Comparison of ENCODE assay signal across 43 mouse cellular contexts in the genomic region with DNA sequence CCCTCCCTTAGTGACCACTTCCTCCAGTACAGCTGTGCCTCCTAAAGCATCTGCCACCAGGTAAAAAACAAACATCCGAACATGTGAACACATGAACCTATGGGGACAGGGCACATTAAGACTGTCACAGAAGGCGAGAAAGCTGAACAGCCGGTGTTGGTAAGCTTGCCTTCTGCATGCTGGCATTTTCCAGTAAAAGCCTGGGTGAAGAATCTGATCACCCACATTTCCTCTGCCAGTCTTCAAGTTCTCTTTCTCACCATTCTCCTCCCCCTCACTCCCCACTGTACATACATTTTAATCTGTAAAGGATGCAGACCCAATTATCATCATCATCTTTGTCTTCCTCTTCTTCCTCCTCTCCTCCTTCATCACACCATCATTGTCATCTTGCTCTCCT. TPM values are rescaled to one million over a fixed set of nuclear protein-coding genes. Genes with fewer than 3 reads are reported as not detected.
DNase-seq lines count a peak whose midpoint lies in the region; ATAC-seq and TF ChIP-seq lines count a peak whose summit lies in the region.
"Had no signal": no experiment of that assay in that cellular context is flagged by ENCODE, and none has a peak within 500 bp of the region (broad histone marks: within the 10 kb centered on the region; RNA-seq: fewer than 3 reads in every experiment).

No protein-coding gene starts in this region.

- H3K27me3 ChIP-seq in heart, embryonic 11.5 days (ENCODE audit: control insufficient read depth, insufficient read depth, low read length), result no peaks in the 10 kb centered on the region
- no peaks in the 10 kb centered on the region for H3K27me3 ChIP-seq in kidney, embryonic 15.5 days
- H3K27me3 ChIP-seq: forebrain, embryonic 13.5 days; hindbrain, embryonic 12.5 days; intestine, embryonic 15.5 days; liver, embryonic 12.5 days; stomach, embryonic 15.5 days had no signal

- peak; percentile 7 to 10 for DNase-seq in left cerebral cortex, adult 2 months (ENCODE audit: extremely low spot score in 1 of 2, low spot score in 2 of 2)
- DNase-seq in left cerebral cortex, postnatal 10 days (ENCODE audit: extremely low spot score in 1 of 2, low spot score in 2 of 2), result no peak
- peak; percentile 9 to 52 for DNase-seq in layer of hippocampus, adult 18-20 months (ENCODE audit: low spot score in 2 of 2)
- DNase-seq in layer of hippocampus, adult 9-11 months, result peak; percentile 15
- peak; percentile 5 to 18 for DNase-seq in left cerebral cortex, postnatal 36 days (ENCODE audit: low spot score in 2 of 2)
- DNase-seq: adrenal gland, adult 2 months; adrenal gland, postnatal 36 days; cerebellum, adult 11 months; cerebellum, adult 9-10 months; cerebellum, postnatal 36 days; gastrocnemius, postnatal 14 days; heart, adult 11 months; heart, postnatal 36 days; kidney, adult 2 months; liver, postnatal 0 days; lung, postnatal 36 days; thymus, postnatal 14 days had no signal

- TF ChIP-seq CTCF in left cerebral cortex, adult 2 months (IDR thresholded peaks at IDR 0.05), result no peak

- H3K27ac ChIP-seq in left cerebral cortex, adult 2 months, result no peak overlapping the region
- H3K27ac ChIP-seq in heart, embryonic 11.5 days (ENCODE audit: low read depth, low read length), result no peak overlapping the region
- no peak overlapping the region for H3K27ac ChIP-seq in kidney, embryonic 15.5 days
- H3K27ac ChIP-seq: forebrain, embryonic 13.5 days; heart, embryonic 10.5 days; hindbrain, embryonic 12.5 days; hindbrain, postnatal 0 days; intestine, embryonic 15.5 days; kidney, postnatal 0 days; liver, embryonic 12.5 days; stomach, embryonic 15.5 days had no signal

- H3K4me1 ChIP-seq in heart, embryonic 11.5 days (ENCODE audit: control insufficient read depth, insufficient read depth, low read length), result no peaks in the 10 kb centered on the region
- no peaks in the 10 kb centered on the region for H3K4me1 ChIP-seq in kidney, embryonic 15.5 days
- H3K4me1 ChIP-seq: forebrain, embryonic 13.5 days; heart, embryonic 10.5 days; hindbrain, embryonic 12.5 days; intestine, embryonic 15.5 days; liver, embryonic 12.5 days; stomach, embryonic 15.5 days had no signal

- no peaks in the 10 kb centered on the region for H3K9me3 ChIP-seq in heart, embryonic 11.5 days (replicated peaks; ENCODE audit: control insufficient read depth, low read length)
- H3K9me3 ChIP-seq in kidney, embryonic 15.5 days (replicated peaks), result no peaks in the 10 kb centered on the region
- H3K9me3 ChIP-seq: forebrain, embryonic 13.5 days; heart, embryonic 10.5 days; hindbrain, embryonic 12.5 days; intestine, embryonic 15.5 days; liver, embryonic 12.5 days; stomach, embryonic 15.5 days had no signal

- WGBS in heart, embryonic 11.5 days (ENCODE audit: insufficient replicate concordance), result 74% methylated on average over 3 of the region's 3 CpGs
- 87% methylated on average over 3 of the region's 3 CpGs for WGBS in kidney, embryonic 15.5 days

- ATAC-seq in heart, embryonic 11.5 days (replicated peaks; ENCODE audit: insufficient number of reproducible peaks, low FRiP score, low TSS enrichment), result no peak
- ATAC-seq in kidney, embryonic 15.5 days (replicated peaks; ENCODE audit: low FRiP score), result no peak
- ATAC-seq: activated CD4-positive, CD25-positive, alpha-beta regulatory T cell, adult 4 months; forebrain, embryonic 13.5 days; hindbrain, postnatal 0 days; intestine, embryonic 15.5 days; liver, embryonic 12.5 days; liver, postnatal 0 days; midbrain, embryonic 16.5 days had no signal

- no peak overlapping the region for H3K9ac ChIP-seq in heart, embryonic 11.5 days (ENCODE audit: low read depth, low read length)
- H3K9ac ChIP-seq in kidney, embryonic 15.5 days, result no peak overlapping the region
- H3K9ac ChIP-seq: forebrain, embryonic 13.5 days; hindbrain, embryonic 12.5 days; intestine, embryonic 15.5 days; liver, embryonic 12.5 days; liver, postnatal 0 days; stomach, embryonic 15.5 days had no signal

- no peaks in the 10 kb centered on the region for H3K36me3 ChIP-seq in heart, embryonic 11.5 days (ENCODE audit: control insufficient read depth, insufficient read depth, low read length)
- no peaks in the 10 kb centered on the region for H3K36me3 ChIP-seq in kidney, embryonic 15.5 days
- H3K36me3 ChIP-seq: heart, embryonic 10.5 days; hindbrain, embryonic 12.5 days; intestine, embryonic 15.5 days; liver, embryonic 12.5 days; stomach, embryonic 15.5 days had no signal

- no peak overlapping the region for H3K4me2 ChIP-seq in heart, embryonic 11.5 days
- H3K4me2 ChIP-seq in kidney, embryonic 15.5 days, result no peak overlapping the region
- H3K4me2 ChIP-seq: forebrain, embryonic 13.5 days; hindbrain, embryonic 12.5 days; intestine, embryonic 15.5 days; liver, embryonic 12.5 days; midbrain, embryonic 11.5 days; stomach, embryonic 15.5 days had no signal

- intact Hi-C loops in left cerebral cortex, adult 2 months (cut with DNase I), result no loop called here
- intact Hi-C loops in left cerebral cortex, postnatal 10 days (cut with DNase I), result no loop called here
- intact Hi-C loops in left cerebral cortex, postnatal 36 days (cut with DNase I), result no loop called here

- no peak overlapping the region for H3K4me3 ChIP-seq in left cerebral cortex, adult 2 months
- H3K4me3 ChIP-seq in heart, embryonic 11.5 days (ENCODE audit: low read depth, low read length), result no peak overlapping the region
- H3K4me3 ChIP-seq in kidney, embryonic 15.5 days (replicated peaks), result no peak overlapping the region
- H3K4me3 ChIP-seq: forebrain, embryonic 13.5 days; heart, embryonic 10.5 days; hindbrain, embryonic 12.5 days; intestine, embryonic 15.5 days; liver, embryonic 12.5 days; stomach, embryonic 15.5 days had no signal

RNA-seq across cellular contexts. Expression of gene Defb11, which starts 9.4 kb away (rescaled TPM):
- total RNA-seq in left cerebral cortex, adult 2 months (2021), result not detected
- total RNA-seq in left cerebral cortex, postnatal 10 days (2021), result not detected
- not detected for total RNA-seq in layer of hippocampus, adult 18-20 months (2021)
- not detected for total RNA-seq in left cerebral cortex, postnatal 36 days (2021)
- not detected in 2 replicates for polyA plus RNA-seq in heart, embryonic 11.5 days (2014; fragmentation: Nextera tagmentation; extraction: Ambion mirVana)
- polyA plus RNA-seq in kidney, embryonic 15.5 days (2015; fragmentation: Nextera tagmentation; extraction: Ambion mirVana), result 0.65 TPM in 1 of 2 replicates, not detected in the other
- total RNA-seq: adrenal gland, adult 2 months; adrenal gland, postnatal 36 days; CH12.LX; ES-E14; gastrocnemius, postnatal 14 days; heart, postnatal 36 days; hindbrain, postnatal 0 days; megakaryocyte, adult 5-6 weeks; neutrophil, adult 5-6 weeks had no signal
- polyA plus RNA-seq: activated CD4-positive, CD25-positive, alpha-beta regulatory T cell, adult 4 months; adrenal gland, adult 2 months; C2C12; embryonic facial prominence, embryonic 11.5 days; heart, embryonic 10.5 days; heart, embryonic 16.5 days; intestine, embryonic 15.5 days; large intestine, adult 2 months; limb, embryonic 14.5 days; liver, embryonic 12.5 days; liver, postnatal 0 days; lung, embryonic 16.5 days; midbrain, embryonic 11.5 days; neural tube, embryonic 11.5 days; small intestine, adult 2 months; stomach, embryonic 15.5 days had no signal

RNA-seq across cellular contexts. Expression of gene Defb15, which starts 16.9 kb away (rescaled TPM):
- total RNA-seq in left cerebral cortex, adult 2 months (2021), result not detected
- total RNA-seq in left cerebral cortex, postnatal 10 days (2021), result not detected
- total RNA-seq in layer of hippocampus, adult 18-20 months (2021), result not detected
- total RNA-seq in left cerebral cortex, postnatal 36 days (2021), result not detected
- polyA plus RNA-seq in heart, embryonic 11.5 days (2014; fragmentation: Nextera tagmentation; extraction: Ambion mirVana), result not detected in 2 replicates
- not detected in 2 replicates for polyA plus RNA-seq in kidney, embryonic 15.5 days (2015; fragmentation: Nextera tagmentation; extraction: Ambion mirVana)
- total RNA-seq: adrenal gland, adult 2 months; adrenal gland, postnatal 36 days; CH12.LX; ES-E14; gastrocnemius, postnatal 14 days; heart, postnatal 36 days; hindbrain, postnatal 0 days; left cerebral cortex, postnatal 14 days; megakaryocyte, adult 5-6 weeks; neutrophil, adult 5-6 weeks had no signal
- polyA plus RNA-seq: activated CD4-positive, CD25-positive, alpha-beta regulatory T cell, adult 4 months; adrenal gland, adult 2 months; C2C12; embryonic facial prominence, embryonic 11.5 days; forebrain, embryonic 13.5 days; heart, embryonic 10.5 days; heart, embryonic 16.5 days; hindbrain, embryonic 12.5 days; hindbrain, postnatal 0 days; intestine, embryonic 15.5 days; kidney, adult 2 months; kidney, postnatal 0 days; large intestine, adult 2 months; limb, embryonic 14.5 days; liver, embryonic 12.5 days; liver, postnatal 0 days; lung, embryonic 16.5 days; midbrain, embryonic 11.5 days; midbrain, embryonic 16.5 days; neural tube, embryonic 11.5 days; small intestine, adult 2 months; stomach, embryonic 15.5 days had no signal

RNA-seq across cellular contexts. Expression of gene Defb35, which starts 22.5 kb away (rescaled TPM):
- total RNA-seq in left cerebral cortex, adult 2 months (2021), result not detected
- not detected for total RNA-seq in left cerebral cortex, postnatal 10 days (2021)
- total RNA-seq in layer of hippocampus, adult 18-20 months (2021), result not detected
- total RNA-seq in left cerebral cortex, postnatal 36 days (2021), result not detected
- not detected in 2 replicates for polyA plus RNA-seq in heart, embryonic 11.5 days (2014; fragmentation: Nextera tagmentation; extraction: Ambion mirVana)
- polyA plus RNA-seq in kidney, embryonic 15.5 days (2015; fragmentation: Nextera tagmentation; extraction: Ambion mirVana), result not detected in 2 replicates
- total RNA-seq: adrenal gland, adult 2 months; adrenal gland, postnatal 36 days; CH12.LX; ES-E14; gastrocnemius, postnatal 14 days; heart, postnatal 36 days; hindbrain, postnatal 0 days; left cerebral cortex, postnatal 14 days; megakaryocyte, adult 5-6 weeks; neutrophil, adult 5-6 weeks had no signal
- polyA plus RNA-seq: activated CD4-positive, CD25-positive, alpha-beta regulatory T cell, adult 4 months; adrenal gland, adult 2 months; C2C12; embryonic facial prominence, embryonic 11.5 days; forebrain, embryonic 13.5 days; heart, embryonic 10.5 days; heart, embryonic 16.5 days; hindbrain, embryonic 12.5 days; hindbrain, postnatal 0 days; intestine, embryonic 15.5 days; kidney, adult 2 months; kidney, postnatal 0 days; large intestine, adult 2 months; limb, embryonic 14.5 days; liver, embryonic 12.5 days; liver, postnatal 0 days; lung, embryonic 16.5 days; midbrain, embryonic 11.5 days; midbrain, embryonic 16.5 days; neural tube, embryonic 11.5 days; small intestine, adult 2 months; stomach, embryonic 15.5 days had no signal

RNA-seq across cellular contexts. Expression of gene Defb9, which starts 30.4 kb away (rescaled TPM):
- not detected for total RNA-seq in left cerebral cortex, adult 2 months (2021)
- not detected for total RNA-seq in left cerebral cortex, postnatal 10 days (2021)
- total RNA-seq in layer of hippocampus, adult 18-20 months (2021), result not detected
- not detected for total RNA-seq in left cerebral cortex, postnatal 36 days (2021)
- not detected in 2 replicates for polyA plus RNA-seq in heart, embryonic 11.5 days (2014; fragmentation: Nextera tagmentation; extraction: Ambion mirVana)
- polyA plus RNA-seq in kidney, embryonic 15.5 days (2015; fragmentation: Nextera tagmentation; extraction: Ambion mirVana), result not detected in 2 replicates
- total RNA-seq: adrenal gland, adult 2 months; adrenal gland, postnatal 36 days; CH12.LX; ES-E14; gastrocnemius, postnatal 14 days; heart, postnatal 36 days; hindbrain, postnatal 0 days; left cerebral cortex, postnatal 14 days; megakaryocyte, adult 5-6 weeks; neutrophil, adult 5-6 weeks had no signal
- polyA plus RNA-seq: activated CD4-positive, CD25-positive, alpha-beta regulatory T cell, adult 4 months; adrenal gland, adult 2 months; C2C12; embryonic facial prominence, embryonic 11.5 days; forebrain, embryonic 13.5 days; heart, embryonic 10.5 days; heart, embryonic 16.5 days; intestine, embryonic 15.5 days; kidney, adult 2 months; kidney, postnatal 0 days; large intestine, adult 2 months; limb, embryonic 14.5 days; liver, embryonic 12.5 days; liver, postnatal 0 days; lung, embryonic 16.5 days; midbrain, embryonic 11.5 days; midbrain, embryonic 16.5 days; neural tube, embryonic 11.5 days; small intestine, adult 2 months; stomach, embryonic 15.5 days had no signal

RNA-seq across cellular contexts. Expression of gene Defb13, which starts 30.9 kb away (rescaled TPM):
- not detected for total RNA-seq in left cerebral cortex, adult 2 months (2021)
- not detected for total RNA-seq in left cerebral cortex, postnatal 10 days (2021)
- not detected for total RNA-seq in layer of hippocampus, adult 18-20 months (2021)
- not detected for total RNA-seq in left cerebral cortex, postnatal 36 days (2021)
- polyA plus RNA-seq in heart, embryonic 11.5 days (2014; fragmentation: Nextera tagmentation; extraction: Ambion mirVana), result not detected in 2 replicates
- not detected in 2 replicates for polyA plus RNA-seq in kidney, embryonic 15.5 days (2015; fragmentation: Nextera tagmentation; extraction: Ambion mirVana)
- total RNA-seq: adrenal gland, adult 2 months; adrenal gland, postnatal 36 days; CH12.LX; ES-E14; gastrocnemius, postnatal 14 days; heart, postnatal 36 days; hindbrain, postnatal 0 days; left cerebral cortex, postnatal 14 days; megakaryocyte, adult 5-6 weeks; neutrophil, adult 5-6 weeks had no signal
- polyA plus RNA-seq: activated CD4-positive, CD25-positive, alpha-beta regulatory T cell, adult 4 months; adrenal gland, adult 2 months; C2C12; embryonic facial prominence, embryonic 11.5 days; forebrain, embryonic 13.5 days; heart, embryonic 10.5 days; heart, embryonic 16.5 days; hindbrain, embryonic 12.5 days; hindbrain, postnatal 0 days; intestine, embryonic 15.5 days; kidney, adult 2 months; kidney, postnatal 0 days; large intestine, adult 2 months; limb, embryonic 14.5 days; liver, embryonic 12.5 days; liver, postnatal 0 days; lung, embryonic 16.5 days; midbrain, embryonic 11.5 days; midbrain, embryonic 16.5 days; neural tube, embryonic 11.5 days; small intestine, adult 2 months; stomach, embryonic 15.5 days had no signal

Comparison
In these comparisons a context has a peak if more than half of its experiments do, and no peak if none do; other contexts are left out.
1. DNase-seq: peak in left cerebral cortex, adult 2 months (2 of 2), layer of hippocampus, adult 18-20 months (2 of 2), layer of hippocampus, adult 9-11 months (single experiment) and left cerebral cortex, postnatal 36 days (2 of 2); none in left cerebral cortex, postnatal 10 days (0 of 2).